Mouse (Mus musculus): ENCODE results near the gene Sez6l2. TPM values are rescaled to one million over a fixed set of nuclear protein-coding genes. Genes with fewer than 3 reads are reported as not detected.
"Not testable (repeated sequence)": the region's sequence is repeated elsewhere in the genome, so short reads cannot be mapped to it uniquely, and the experiment has no call there.

The Sez6l2 gene
- 359 and 364 TPM in 2 replicates for polyA plus RNA-seq (2012; rRNA removed)

DNA sequence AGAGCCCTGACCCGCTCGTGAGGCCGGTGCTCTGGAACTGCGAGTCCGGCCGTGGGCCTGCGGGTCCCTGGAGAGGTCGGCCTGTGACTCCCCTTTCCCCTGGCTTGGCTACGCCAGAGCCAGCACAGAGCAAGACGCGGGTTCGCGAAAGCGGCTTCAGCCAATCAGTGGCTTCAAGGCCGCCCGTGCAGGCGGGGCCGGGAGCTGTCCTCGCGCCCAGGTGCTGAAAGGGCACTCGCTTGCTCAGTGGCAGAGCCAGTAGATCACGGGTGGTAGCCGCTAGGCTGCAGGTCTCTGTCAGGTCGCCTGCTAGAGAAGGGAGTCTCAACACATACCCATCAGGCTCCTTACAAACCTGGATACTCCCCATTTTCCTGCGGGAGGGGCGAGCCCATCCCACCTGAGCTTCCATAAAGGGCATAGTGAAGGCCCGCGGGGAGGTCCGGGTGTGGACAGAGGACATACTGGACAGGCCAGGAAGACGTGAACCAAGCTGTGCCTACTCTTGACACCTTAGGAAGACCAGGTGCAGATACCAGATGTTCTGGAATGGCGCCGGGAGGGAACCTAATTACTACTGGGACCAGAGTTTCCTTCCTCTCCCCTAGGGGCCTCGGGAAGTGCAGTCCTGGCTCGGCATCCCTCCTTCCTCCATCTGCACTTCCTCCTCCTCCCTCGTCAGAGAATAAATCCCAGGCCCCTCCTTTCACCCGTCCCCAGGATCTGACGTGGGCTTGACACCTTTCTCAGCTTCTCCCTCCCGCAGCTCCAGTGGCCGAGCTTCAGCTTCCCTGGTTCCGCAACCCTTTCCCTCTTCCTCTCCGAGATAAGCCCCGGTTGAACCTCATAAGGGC is at the start of gene Sez6l2:
TSS of gene Sez6l2 (plus strand) at position 771 of the 854 bp plus-strand sequence.
- under 1% methylated on average over 42 of the region's 42 CpGs for WGBS
- Histone ChIP-seq H3K27ac (ENCODE audit: insufficient read depth, low read length) (peak within 1 kb of the TSS; percentile 96), H3K27me3 (ENCODE audit: control insufficient read depth, insufficient read depth, low read length) (no peaks in the 10 kb centered on the region), H3K4me1 (ENCODE audit: control insufficient read depth, insufficient read depth, low read length) (peaks cover 21% of the 10 kb centered on the region), H3K4me3 (replicated peaks; ENCODE audit: insufficient read depth, low read depth, low read length) (peak within 1 kb of the TSS; percentile 84)
- DNase-seq = peak; percentile 94
- TF ChIP-seq POLR2A (IDR thresholded peaks at IDR 0.05; ENCODE audit: borderline replicate concordance, insufficient read depth, low read length) = peak; percentile 88
- TF ChIP-seq CTCF (IDR thresholded peaks at IDR 0.05; ENCODE audit: borderline replicate concordance, insufficient read depth, low read depth, low read length) = no peak; the same call in 1 of the 2 replicates

DNA sequence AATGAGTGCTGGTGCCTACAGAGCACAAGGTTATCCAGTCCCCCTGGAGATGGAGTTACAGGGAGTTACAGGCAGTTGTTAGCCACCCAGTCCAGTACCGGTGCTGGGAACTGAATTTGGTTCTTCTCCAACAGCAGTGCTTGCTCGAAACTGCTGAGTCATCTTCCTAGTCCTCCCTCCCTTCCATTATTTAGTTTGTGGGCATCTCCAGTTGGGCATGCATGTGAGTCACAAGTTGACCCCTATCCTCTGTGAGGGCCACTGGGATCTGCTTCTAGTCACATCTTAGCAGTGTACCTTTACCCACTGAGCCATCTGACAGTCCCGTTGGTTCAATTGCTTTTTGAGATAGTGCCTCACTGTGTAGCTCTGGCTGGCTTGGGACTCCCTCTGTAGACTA is 44.8 kb upstream of the Sez6l2 start:
- no peak for DNase-seq
- Histone ChIP-seq H3K4me1 (ENCODE audit: control insufficient read depth, insufficient read depth, low read length) (no peaks in the 10 kb centered on the region), H3K4me3 (replicated peaks; ENCODE audit: insufficient read depth, low read depth, low read length) (no peak overlapping the region), H3K27ac (ENCODE audit: insufficient read depth, low read length) (no peak overlapping the region), H3K27me3 (ENCODE audit: control insufficient read depth, insufficient read depth, low read length) (no peaks in the 10 kb centered on the region)
- TF ChIP-seq CTCF (IDR thresholded peaks at IDR 0.05; ENCODE audit: borderline replicate concordance, insufficient read depth, low read depth, low read length) (no peak), POLR2A (IDR thresholded peaks at IDR 0.05; ENCODE audit: borderline replicate concordance, insufficient read depth, low read length) (no peak)
- WGBS = 59% methylated on average over 3 of the region's 3 CpGs

GRCm38 (mm10) chr7:126914844-126915243 is 35.5 kb upstream of the Sez6l2 start:
- Histone ChIP-seq H3K4me3 (replicated peaks; ENCODE audit: insufficient read depth, low read depth, low read length) (no peak overlapping the region), H3K27ac (ENCODE audit: insufficient read depth, low read length) (no peak overlapping the region), H3K27me3 (ENCODE audit: control insufficient read depth, insufficient read depth, low read length) (no peaks in the 10 kb centered on the region), H3K4me1 (ENCODE audit: control insufficient read depth, insufficient read depth, low read length) (no peaks in the 10 kb centered on the region)
- DNase-seq = no peak
- WGBS = 90% methylated on average over 3 of the region's 3 CpGs
- TF ChIP-seq CTCF (IDR thresholded peaks at IDR 0.05; ENCODE audit: borderline replicate concordance, insufficient read depth, low read depth, low read length) (no peak), POLR2A (IDR thresholded peaks at IDR 0.05; ENCODE audit: borderline replicate concordance, insufficient read depth, low read length) (no peak)

DNA sequence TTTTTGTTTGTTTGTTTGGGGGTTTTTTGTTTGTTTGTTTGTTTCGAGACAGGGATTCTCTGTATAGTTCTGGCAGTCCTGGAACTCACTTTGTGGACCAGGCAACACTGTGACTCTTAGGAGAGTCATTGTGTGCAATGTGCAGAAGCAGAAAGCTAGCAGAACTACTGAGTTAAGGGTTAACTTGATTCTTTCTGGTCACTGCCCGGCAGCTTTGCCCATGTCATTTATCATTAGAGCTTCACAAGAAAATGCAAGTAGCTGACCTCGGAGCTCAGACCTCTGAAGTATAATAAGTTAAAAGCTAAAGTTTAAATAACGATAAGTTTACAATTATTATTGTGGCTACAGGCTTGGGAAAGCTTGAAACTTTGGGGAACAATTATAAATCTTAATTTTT is 32.0 kb upstream of the Sez6l2 start:
- H3K27me3 ChIP-seq (ENCODE audit: control insufficient read depth, insufficient read depth, low read length); DNase-seq; H3K4me3 ChIP-seq (replicated peaks; ENCODE audit: insufficient read depth, low read depth, low read length); H3K4me1 ChIP-seq (ENCODE audit: control insufficient read depth, insufficient read depth, low read length); H3K27ac ChIP-seq (ENCODE audit: insufficient read depth, low read length): not testable (repeated sequence)
- 50% methylated on average over 4 of the region's 4 CpGs for WGBS

DNA sequence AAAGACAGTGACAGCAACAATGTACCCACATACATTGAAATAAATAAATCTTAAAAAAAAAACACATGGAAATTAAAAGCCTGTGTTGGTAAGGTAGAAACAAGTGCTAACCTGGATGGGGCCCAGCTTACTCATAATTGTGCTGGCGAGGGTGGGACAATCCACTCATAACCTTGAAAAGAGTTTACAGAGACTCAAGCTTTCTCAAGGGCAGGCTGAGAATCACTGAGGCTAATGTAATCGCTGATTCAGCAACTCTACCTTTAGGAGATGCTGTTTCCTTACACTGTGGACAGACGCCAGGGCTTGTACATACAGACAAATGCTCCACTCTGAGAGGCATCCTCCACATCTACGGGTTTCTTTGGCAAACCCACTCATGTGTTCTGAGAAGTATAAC is 30.4 kb upstream of the Sez6l2 start:
- Histone ChIP-seq H3K27ac (ENCODE audit: insufficient read depth, low read length) (no peak overlapping the region), H3K27me3 (ENCODE audit: control insufficient read depth, insufficient read depth, low read length) (no peaks in the 10 kb centered on the region), H3K4me1 (ENCODE audit: control insufficient read depth, insufficient read depth, low read length) (no peaks in the 10 kb centered on the region), H3K4me3 (replicated peaks; ENCODE audit: insufficient read depth, low read depth, low read length) (no peak overlapping the region)
- DNase-seq = no peak
- TF ChIP-seq POLR2A (IDR thresholded peaks at IDR 0.05; ENCODE audit: borderline replicate concordance, insufficient read depth, low read length) = no peak
- no peak for TF ChIP-seq CTCF (IDR thresholded peaks at IDR 0.05; ENCODE audit: borderline replicate concordance, insufficient read depth, low read depth, low read length)
- WGBS = 82% methylated on average over 4 of the region's 4 CpGs

DNA sequence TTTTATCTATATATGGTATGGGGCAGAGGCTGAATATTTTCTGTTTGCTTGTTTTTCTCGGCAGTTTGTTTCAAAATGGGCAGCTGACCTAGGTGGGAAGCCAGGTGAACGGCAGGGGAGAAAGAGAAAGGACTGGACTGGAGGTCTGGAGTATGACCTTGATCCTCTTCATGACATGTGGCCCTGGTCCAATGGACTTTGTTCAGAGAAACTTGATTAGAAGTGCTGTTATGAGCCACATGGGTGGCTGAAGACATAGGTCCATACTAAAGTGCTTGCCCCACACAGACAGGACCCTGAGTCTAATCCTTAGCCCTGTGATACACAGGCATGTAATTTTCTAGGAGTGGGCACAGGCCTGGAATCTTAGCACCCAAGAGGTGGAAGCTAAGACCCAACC is 28.8 kb upstream of the Sez6l2 start:
- H3K27me3 ChIP-seq (ENCODE audit: control insufficient read depth, insufficient read depth, low read length) = no peaks in the 10 kb centered on the region
- H3K4me1 ChIP-seq (ENCODE audit: control insufficient read depth, insufficient read depth, low read length) = no peaks in the 10 kb centered on the region
- no peak overlapping the region for H3K4me3 ChIP-seq (replicated peaks; ENCODE audit: insufficient read depth, low read depth, low read length)
- TF ChIP-seq CTCF (IDR thresholded peaks at IDR 0.05; ENCODE audit: borderline replicate concordance, insufficient read depth, low read depth, low read length) (no peak), POLR2A (IDR thresholded peaks at IDR 0.05; ENCODE audit: borderline replicate concordance, insufficient read depth, low read length) (no peak)
- no peak for DNase-seq
- no peak overlapping the region for H3K27ac ChIP-seq (ENCODE audit: insufficient read depth, low read length)
- WGBS = 85% methylated on average over 2 of the region's 2 CpGs

DNA sequence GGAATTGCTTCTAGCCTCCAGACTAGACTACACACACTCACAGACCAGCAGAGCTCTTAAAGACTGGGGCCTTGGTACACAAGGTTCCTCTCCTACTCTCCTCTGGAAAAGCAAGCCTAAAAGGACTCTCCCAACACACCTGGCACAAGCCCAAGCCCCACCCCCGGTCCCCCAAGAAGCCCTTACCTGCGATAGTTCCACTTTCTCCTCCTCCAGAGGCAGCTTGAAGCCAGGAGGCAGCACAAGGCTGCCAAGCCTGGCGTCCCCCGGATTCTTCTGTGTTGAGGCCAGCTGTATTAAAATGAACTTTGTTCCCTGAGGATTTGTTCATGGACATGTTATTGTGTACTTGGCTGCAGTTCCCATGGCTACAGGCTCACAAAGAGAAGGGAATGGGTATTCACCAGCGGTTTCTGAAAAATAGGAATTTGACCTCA is 27.7 kb upstream of the Sez6l2 start, which contains the start of gene Tmem219:
TSS of gene Tmem219 (minus strand) at position 294 of the 437 bp plus-strand sequence.
- TF ChIP-seq CTCF (IDR thresholded peaks at IDR 0.05; ENCODE audit: borderline replicate concordance, insufficient read depth, low read depth, low read length) = no peak
- no peak for TF ChIP-seq POLR2A (IDR thresholded peaks at IDR 0.05; ENCODE audit: borderline replicate concordance, insufficient read depth, low read length)
- Histone ChIP-seq H3K4me3 (replicated peaks; ENCODE audit: insufficient read depth, low read depth, low read length) (no peak within 1 kb of the TSS), H3K27me3 (ENCODE audit: control insufficient read depth, insufficient read depth, low read length) (no peaks in the 10 kb centered on the region), H3K27ac (ENCODE audit: insufficient read depth, low read length) (peak within 1 kb of the TSS; percentile 76; the same call in 1 of the 2 replicates), H3K4me1 (ENCODE audit: control insufficient read depth, insufficient read depth, low read length) (no peaks in the 10 kb centered on the region)
- 17% methylated on average over 5 of the region's 5 CpGs for WGBS
- no peak for DNase-seq

- peak overlapping the region; percentile 76; the same call in 1 of the 2 replicates for H3K27ac ChIP-seq (ENCODE audit: insufficient read depth, low read length)
- H3K27me3 ChIP-seq (ENCODE audit: control insufficient read depth, insufficient read depth, low read length) = no peaks in the 10 kb centered on the region
- 61% methylated on average over 5 of the region's 5 CpGs for WGBS
- H3K4me1 ChIP-seq (ENCODE audit: control insufficient read depth, insufficient read depth, low read length) = no peaks in the 10 kb centered on the region
- no peak overlapping the region for H3K4me3 ChIP-seq (replicated peaks; ENCODE audit: insufficient read depth, low read depth, low read length)
- no peak for DNase-seq
- no peak for TF ChIP-seq POLR2A (IDR thresholded peaks at IDR 0.05; ENCODE audit: borderline replicate concordance, insufficient read depth, low read length)
- TF ChIP-seq CTCF (IDR thresholded peaks at IDR 0.05; ENCODE audit: borderline replicate concordance, insufficient read depth, low read depth, low read length) = no peak
Measured at GRCm38 (mm10) chr7:126923999-126924398, 26.4 kb upstream of the Sez6l2 start.

Data from cerebellum, adult 2 months (tissue).